Mouse (Mus musculus) hindbrain, embryonic 10.5 days (tissue): ENCODE measurements at regions not wholly inside any gene's neighbourhood (a gene's known extent, or its start where the extent isn't known, plus 50 kb on each side); places are given as distances from the start of the nearest gene placed in this dataset.
A peak's percentile ranks its signal among the peaks of the same experiment; 100 is the strongest.

Experiments used
- DNase-seq: peaks from one replicate; pipeline ENCODE4 v3.0.0-alpha.2; 2017; ENCODE audit warnings: low spot score
- H3K27ac ChIP-seq: fragments of 300-500 bp; sonication (generic); 2 replicates; pipeline ENCODE4 v1.5.1; 2016; ENCODE audit warnings: mild to moderate bottlenecking, moderate library complexity
- H3K27me3 ChIP-seq: fragments of 300-500 bp; sonication (generic); 2 replicates; pipeline ENCODE4 v1.6.1; 2016; ENCODE audit warnings: mild to moderate bottlenecking; ENCODE audit not compliant: poor library complexity, insufficient read depth, severe bottlenecking
- H3K36me3 ChIP-seq: fragments of 300-500 bp; sonication (generic); 2 replicates; pipeline ENCODE4 v1.6.1; 2016; ENCODE audit warnings: mild to moderate bottlenecking, moderate library complexity
- H3K4me1 ChIP-seq: fragments of 300-500 bp; sonication (generic); replicated peaks from 2 replicates; pipeline ENCODE4 v1.6.1; 2016; ENCODE audit warnings: mild to moderate bottlenecking
- H3K4me3 ChIP-seq: fragments of 300-500 bp; sonication (generic); 2 replicates; pipeline ENCODE4 v1.5.1; 2016; ENCODE audit warnings: mild to moderate bottlenecking, moderate library complexity
- H3K9me3 ChIP-seq: fragments of 300-500 bp; sonication (generic); 2 replicates; pipeline ENCODE4 v1.6.1; 2016; ENCODE audit warnings: mild to moderate bottlenecking, moderate library complexity
- WGBS: fragments of 180-500 bp; shearing (Covaris S2); methylation state at CpG from one replicate; pipeline ENCODE4 v1.1.7; 2016; 5-methylcytosine and 5-hydroxymethylcytosine counted together

DNA sequence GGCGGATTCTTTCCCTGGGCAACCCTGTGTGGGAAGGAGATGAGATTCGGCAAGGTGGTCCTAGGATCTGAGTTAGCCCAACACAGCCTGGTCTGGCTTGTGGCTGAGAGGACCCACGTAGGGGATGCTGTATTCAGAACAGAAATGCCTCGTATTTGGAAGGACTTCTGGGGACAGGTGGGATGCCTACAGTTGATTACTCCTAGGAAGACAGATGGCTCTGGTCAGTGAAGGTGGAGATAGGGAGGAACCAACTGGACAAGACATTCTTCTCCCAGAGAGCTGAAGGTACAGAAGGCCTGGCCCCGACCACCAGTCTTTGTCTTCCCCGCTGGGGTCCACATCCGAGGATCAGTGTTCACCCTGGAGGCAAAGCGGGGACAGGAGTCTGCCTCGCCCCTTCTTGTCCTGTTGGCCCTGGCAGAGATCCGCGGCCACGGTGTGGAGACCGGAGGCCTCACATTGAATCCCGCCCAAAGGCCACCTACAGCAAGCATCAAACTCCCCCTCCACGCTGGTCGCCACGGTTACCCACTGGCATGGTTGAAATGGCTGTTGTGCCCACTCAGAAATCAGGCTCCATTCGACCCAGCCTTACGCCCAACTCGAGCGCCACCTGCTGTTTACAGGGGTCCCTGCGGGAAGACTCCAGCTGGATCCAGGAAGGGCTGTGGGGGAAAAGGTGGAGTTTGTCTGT lies 182.4 kb downstream of the Cdc5l start:
- Histone ChIP-seq H3K4me1 (peaks cover 18% of the 10 kb centered on the region), H3K27ac (peak overlapping the region; percentile 73), H3K36me3 (no peaks in the 10 kb centered on the region), H3K9me3 (no peaks in the 10 kb centered on the region), H3K27me3 (peaks cover 2% of the 10 kb centered on the region; the same call in 1 of the 2 replicates), H3K4me3 (peak overlapping the region; percentile 42)
- 25% methylated on average over 22 of the region's 22 CpGs for WGBS
- peak; percentile 86 for DNase-seq

DNA sequence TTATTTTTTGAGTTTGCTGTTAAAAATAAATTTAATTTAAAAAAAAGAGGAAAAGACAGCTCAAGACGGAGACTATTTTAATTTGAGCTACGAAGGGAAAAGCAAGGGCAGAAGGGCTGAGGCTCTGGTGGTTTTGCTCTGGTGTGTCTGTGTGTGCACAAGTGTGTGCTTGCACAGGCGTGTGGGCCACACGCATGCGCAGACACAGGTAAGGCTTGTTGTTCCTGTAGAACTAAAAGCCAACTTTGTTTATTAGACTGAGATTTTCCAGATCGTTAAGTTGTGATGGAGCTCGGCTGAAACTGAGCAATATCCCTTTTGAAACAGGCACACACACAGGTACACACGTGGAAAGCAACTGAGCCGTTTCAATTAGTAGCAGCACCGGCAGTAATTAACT lies 183.1 kb downstream of the Cdc5l start:
- H3K9me3 ChIP-seq: no peaks in the 10 kb centered on the region
- WGBS: 82% methylated on average over 10 of the region's 10 CpGs
- no peak overlapping the region for H3K27ac ChIP-seq
- no peak overlapping the region for H3K4me3 ChIP-seq
- H3K27me3 ChIP-seq: peaks cover 6% of the 10 kb centered on the region; the same call in 1 of the 2 replicates
- H3K4me1 ChIP-seq: peaks cover 18% of the 10 kb centered on the region
- no peaks in the 10 kb centered on the region for H3K36me3 ChIP-seq
- DNase-seq: no peak

DNA sequence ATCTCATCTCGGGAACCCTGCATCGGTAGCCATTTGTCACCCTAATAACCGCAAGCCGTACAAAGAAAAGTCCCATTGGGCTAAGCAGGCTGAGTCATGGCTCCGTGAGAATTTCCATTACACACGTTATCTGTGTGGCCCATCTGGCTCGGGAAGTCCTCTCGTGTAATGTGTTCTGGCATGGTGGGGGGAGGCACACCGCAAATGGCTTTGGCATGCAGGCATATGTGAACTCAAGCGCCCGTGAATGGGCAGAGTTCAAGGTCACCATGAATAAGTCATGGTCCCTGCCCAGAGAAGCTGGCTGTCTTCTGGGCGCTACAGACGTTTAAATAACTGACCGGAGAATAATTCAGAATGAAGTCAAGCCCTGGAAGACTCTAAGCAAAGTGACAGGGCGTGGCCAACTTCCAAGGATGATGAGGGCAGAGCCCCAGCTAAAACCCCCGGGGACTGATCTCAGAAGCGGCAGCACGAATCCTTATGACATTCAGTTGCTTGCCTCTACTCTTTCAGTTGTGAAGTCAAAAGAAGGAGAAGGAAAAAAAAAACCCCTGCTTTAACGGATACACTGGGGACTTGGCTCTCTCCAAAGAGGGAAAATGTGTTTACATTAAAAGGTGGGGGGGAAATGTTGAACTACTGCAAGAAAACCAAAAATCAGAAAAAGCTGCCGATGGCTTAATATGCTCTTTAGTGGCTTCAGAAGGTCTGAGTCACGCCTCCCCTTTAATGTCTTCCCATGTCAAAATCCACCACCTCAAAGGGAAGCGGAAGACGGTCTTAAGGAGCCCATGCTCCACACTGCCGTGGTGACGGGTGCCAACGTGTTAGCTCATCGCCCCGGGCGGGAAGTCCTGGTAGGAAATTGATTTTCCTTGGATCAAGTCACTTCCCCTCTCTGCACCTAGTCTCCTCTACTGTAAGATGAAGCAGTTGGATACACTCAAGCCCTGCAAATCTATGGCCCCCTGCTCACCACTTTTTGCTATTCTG lies 186.1 kb downstream of the Cdc5l start:
- DNase-seq: no peak
- 79% methylated on average over 29 of the region's 29 CpGs for WGBS
- H3K4me1 ChIP-seq: peaks cover 31% of the 10 kb centered on the region

DNA sequence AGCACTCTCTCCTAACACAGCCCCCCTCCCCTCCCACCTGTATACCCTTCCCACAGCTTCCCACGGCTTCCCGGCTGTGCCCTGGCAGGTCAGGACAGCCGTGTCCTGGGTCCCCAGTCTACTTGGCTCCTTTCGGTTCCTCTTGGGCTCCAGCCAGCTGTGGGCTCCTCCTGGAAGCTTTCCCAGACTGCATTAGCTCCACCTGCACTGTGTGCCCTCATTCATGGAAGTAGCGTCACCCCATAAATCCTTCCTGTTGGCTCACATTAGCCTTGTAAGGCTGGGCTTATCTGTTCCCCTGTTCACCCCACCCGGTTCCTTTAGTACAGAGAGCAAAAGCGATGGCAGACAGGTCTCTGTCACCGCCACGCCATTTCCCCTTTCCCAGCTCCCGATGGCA lies 188.7 kb downstream of the Cdc5l start:
- WGBS: 84% methylated on average over 10 of the region's 10 CpGs
- Histone ChIP-seq H3K4me3 (no peak overlapping the region), H3K4me1 (peaks cover 22% of the 10 kb centered on the region; the same call in 1 of the 2 replicates), H3K27me3 (peaks cover 6% of the 10 kb centered on the region; the same call in 1 of the 2 replicates), H3K27ac (no peak overlapping the region), H3K9me3 (no peaks in the 10 kb centered on the region), H3K36me3 (no peaks in the 10 kb centered on the region)
- DNase-seq: no peak

More for the DNA sequence above, 186.1 kb downstream of the Cdc5l start:
- peaks cover 6% of the 10 kb centered on the region; the same call in 1 of the 2 replicates for H3K27me3 ChIP-seq
- H3K36me3 ChIP-seq: no peaks in the 10 kb centered on the region
- H3K4me3 ChIP-seq: no peak overlapping the region
- no peaks in the 10 kb centered on the region for H3K9me3 ChIP-seq
- no peak overlapping the region for H3K27ac ChIP-seq

DNA sequence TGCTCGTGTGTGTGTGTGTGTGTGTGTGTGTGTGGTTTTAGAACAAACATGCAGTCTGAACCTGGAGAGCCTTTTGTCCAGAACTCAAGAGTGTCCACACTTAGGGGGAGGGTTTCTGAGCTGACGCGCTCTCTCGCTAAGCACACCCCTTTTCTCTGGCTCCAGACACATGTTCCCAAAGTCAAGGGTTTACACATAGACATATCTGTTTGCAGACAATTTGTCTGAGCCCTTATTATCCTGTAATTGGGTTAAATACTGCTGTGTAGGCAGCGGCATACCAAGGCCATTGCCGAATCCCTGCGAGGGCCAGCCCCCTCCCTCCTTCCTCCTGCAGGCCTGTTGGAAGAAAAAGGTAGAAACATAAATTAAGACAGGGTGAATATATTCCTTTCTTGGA lies 190.4 kb downstream of the Cdc5l start:
- peaks cover 7% of the 10 kb centered on the region; the same call in 1 of the 2 replicates for H3K27me3 ChIP-seq
- no peak overlapping the region for H3K27ac ChIP-seq
- no peak overlapping the region for H3K4me3 ChIP-seq
- 85% methylated on average over 7 of the region's 7 CpGs for WGBS
- H3K4me1 ChIP-seq: peaks cover 22% of the 10 kb centered on the region
- DNase-seq: no peak
- no peaks in the 10 kb centered on the region for H3K9me3 ChIP-seq
- H3K36me3 ChIP-seq: no peaks in the 10 kb centered on the region

DNA sequence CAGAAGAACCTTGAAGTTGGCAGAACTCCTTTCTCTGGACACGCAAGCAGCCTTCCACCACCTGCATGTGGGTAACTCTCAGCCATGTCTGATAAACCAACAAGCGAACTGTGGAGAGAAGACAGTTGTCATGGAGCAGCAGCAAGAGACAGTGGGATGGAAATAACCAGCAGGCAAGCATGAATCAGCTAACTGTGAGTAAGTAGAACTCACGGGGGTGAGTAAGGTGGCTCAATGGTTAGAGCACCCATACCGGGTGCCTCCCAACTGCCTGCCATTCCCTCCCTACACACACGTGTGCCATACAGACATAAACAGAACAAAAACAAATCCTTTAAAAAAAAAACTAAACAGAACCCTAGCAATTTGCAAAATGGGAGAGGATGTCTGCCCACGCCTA lies 191.5 kb downstream of the Cdc5l start:
- no peak for DNase-seq
- Histone ChIP-seq H3K27ac (no peak overlapping the region), H3K27me3 (peaks cover 7% of the 10 kb centered on the region; the same call in 1 of the 2 replicates), H3K4me3 (no peak overlapping the region), H3K36me3 (no peaks in the 10 kb centered on the region), H3K9me3 (peaks cover 3% of the 10 kb centered on the region), H3K4me1 (peaks cover 17% of the 10 kb centered on the region)
- 95% methylated on average over 6 of the region's 6 CpGs for WGBS

DNA sequence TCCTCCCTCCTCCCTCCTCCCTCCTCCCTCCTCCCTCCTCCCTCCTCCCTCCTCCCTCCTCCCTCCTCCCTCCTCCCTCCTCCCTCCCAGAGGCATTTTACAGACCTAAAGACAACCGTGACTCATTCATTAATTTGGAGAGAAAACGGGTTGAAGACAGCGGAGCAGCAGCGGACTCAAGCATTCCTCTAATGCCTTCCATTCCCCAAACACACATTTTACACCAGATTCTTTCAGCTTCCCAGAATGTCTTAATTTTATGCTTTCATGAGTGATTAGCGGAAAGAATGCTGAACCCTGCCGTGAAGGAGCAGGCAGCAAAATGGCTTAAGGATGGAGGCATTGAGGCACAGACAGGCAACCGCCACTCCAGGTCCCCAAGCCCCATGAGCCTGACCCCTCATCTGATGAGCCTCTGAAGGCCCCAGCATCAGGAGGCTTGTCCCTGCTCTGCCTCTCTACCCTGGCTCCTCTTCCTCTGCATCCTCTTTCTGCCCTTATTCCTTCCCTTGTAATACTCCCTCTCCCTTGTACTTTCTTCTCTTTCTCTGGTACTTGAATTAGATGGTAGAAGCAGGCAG lies 192.5 kb downstream of the Cdc5l start:
- WGBS: 27% methylated on average over 7 of the region's 7 CpGs
- peaks cover 7% of the 10 kb centered on the region for H3K9me3 ChIP-seq
- H3K27me3 ChIP-seq: peaks cover 5% of the 10 kb centered on the region; the same call in 1 of the 2 replicates
- no peaks in the 10 kb centered on the region for H3K36me3 ChIP-seq
- DNase-seq: no peak
- H3K4me1 ChIP-seq: peaks cover 16% of the 10 kb centered on the region; the same call in 1 of the 2 replicates
- no peak overlapping the region for H3K4me3 ChIP-seq
- no peak overlapping the region for H3K27ac ChIP-seq

DNA sequence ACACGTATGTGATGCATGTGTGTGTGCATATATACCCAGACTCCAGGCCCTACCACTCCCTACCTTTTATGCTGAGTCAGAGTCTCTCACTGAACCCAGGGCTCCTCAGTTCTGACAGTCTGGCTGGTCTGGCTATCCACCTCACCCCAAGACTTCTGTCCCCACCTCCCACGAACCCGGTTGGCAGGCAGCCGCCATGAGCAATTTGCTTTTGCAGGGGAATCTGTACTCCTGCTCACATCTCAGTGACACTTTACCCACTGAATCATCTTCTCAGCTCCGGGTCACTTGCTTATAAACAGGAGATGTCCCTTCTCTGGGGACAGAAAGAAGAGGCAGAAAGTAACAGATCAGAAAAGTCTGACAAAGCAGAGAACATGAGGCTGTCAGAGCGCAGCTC lies 193.0 kb downstream of the Cdc5l start:
- Histone ChIP-seq H3K4me1 (peaks cover 16% of the 10 kb centered on the region; the same call in 1 of the 2 replicates), H3K36me3 (no peaks in the 10 kb centered on the region), H3K27ac (no peak overlapping the region), H3K27me3 (peaks cover 3% of the 10 kb centered on the region; the same call in 1 of the 2 replicates), H3K9me3 (peaks cover 7% of the 10 kb centered on the region), H3K4me3 (no peak overlapping the region)
- 74% methylated on average over 6 of the region's 6 CpGs for WGBS
- no peak for DNase-seq

DNA sequence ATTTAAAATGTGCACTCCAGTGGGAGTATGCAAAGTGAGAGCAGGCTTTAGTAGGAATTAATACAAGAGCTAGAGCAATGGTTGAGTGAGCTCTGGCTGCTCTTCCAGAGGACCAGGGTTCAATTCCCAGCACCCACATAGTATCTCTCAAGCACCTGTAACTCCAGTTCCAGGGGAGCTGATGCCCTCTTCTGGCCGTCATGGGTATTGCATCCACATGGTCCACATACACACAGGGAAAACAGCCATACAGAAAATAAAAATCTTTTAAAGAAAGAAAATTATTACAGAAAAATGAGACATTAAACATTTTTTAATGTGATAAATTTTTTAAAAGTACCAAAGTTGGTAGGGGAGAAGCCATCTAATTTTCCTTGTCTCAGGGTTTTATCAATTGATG lies 196.3 kb downstream of the Cdc5l start:
- no peak for DNase-seq
- Histone ChIP-seq H3K36me3 (no peaks in the 10 kb centered on the region), H3K4me1 (peaks cover 15% of the 10 kb centered on the region), H3K4me3 (no peak overlapping the region), H3K27ac (no peak overlapping the region), H3K27me3 (peaks cover 3% of the 10 kb centered on the region; the same call in 1 of the 2 replicates), H3K9me3 (peaks cover 7% of the 10 kb centered on the region)
- 74% methylated on average over 1 of the region's 1 CpGs for WGBS

DNA sequence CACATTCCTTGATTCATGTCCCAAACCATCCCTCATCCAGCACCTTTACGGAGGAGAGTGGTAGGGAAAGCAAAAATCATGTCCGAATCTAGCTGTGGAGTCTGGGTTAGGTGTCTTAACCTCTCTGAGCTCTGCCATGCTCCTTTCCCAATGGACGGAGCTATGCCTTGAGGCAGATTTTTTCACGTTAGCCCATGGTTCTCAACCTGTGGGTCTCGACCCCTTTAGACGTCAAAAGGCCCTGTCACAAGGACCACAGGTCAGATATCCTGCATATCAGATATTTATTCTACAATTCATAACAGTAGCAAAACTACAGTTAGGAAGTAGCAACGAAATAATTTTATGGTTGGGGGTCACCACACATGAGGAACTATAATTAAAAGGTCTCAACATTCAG lies 198.1 kb downstream of the Cdc5l start:
- peaks cover 7% of the 10 kb centered on the region for H3K9me3 ChIP-seq
- WGBS: 88% methylated on average over 7 of the region's 7 CpGs
- DNase-seq: no peak
- no peak overlapping the region for H3K4me3 ChIP-seq
- peaks cover 21% of the 10 kb centered on the region for H3K4me1 ChIP-seq
- peaks cover 3% of the 10 kb centered on the region; the same call in 1 of the 2 replicates for H3K27me3 ChIP-seq
- no peak overlapping the region for H3K27ac ChIP-seq
- no peaks in the 10 kb centered on the region for H3K36me3 ChIP-seq

DNA sequence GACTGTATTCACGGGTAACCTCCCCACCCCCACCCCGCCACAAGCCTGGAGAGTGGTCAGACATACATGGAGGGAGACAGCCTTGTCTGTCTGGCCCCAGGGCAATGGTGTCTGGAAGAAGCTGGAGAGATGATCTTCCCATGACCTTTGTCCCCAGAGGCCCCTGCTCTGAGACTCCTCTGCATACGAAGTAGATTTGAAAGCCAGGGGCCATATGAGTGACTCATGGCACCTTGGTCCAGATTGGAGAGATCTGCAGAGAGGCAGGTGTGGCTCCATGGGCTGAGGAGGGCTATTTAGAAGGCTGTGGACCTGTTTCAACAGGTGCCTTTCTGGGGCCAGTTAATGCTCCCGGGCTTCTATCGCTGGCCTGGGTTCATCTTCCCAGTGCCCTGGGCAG lies 200.7 kb downstream of the Cdc5l start:
- H3K36me3 ChIP-seq: no peaks in the 10 kb centered on the region
- peaks cover 40% of the 10 kb centered on the region for H3K4me1 ChIP-seq
- H3K9me3 ChIP-seq: peaks cover 7% of the 10 kb centered on the region
- no peak for DNase-seq
- H3K27ac ChIP-seq: no peak overlapping the region
- H3K27me3 ChIP-seq: no peaks in the 10 kb centered on the region; the same call in 1 of the 2 replicates
- H3K4me3 ChIP-seq: no peak overlapping the region
- 61% methylated on average over 5 of the region's 5 CpGs for WGBS

DNA sequence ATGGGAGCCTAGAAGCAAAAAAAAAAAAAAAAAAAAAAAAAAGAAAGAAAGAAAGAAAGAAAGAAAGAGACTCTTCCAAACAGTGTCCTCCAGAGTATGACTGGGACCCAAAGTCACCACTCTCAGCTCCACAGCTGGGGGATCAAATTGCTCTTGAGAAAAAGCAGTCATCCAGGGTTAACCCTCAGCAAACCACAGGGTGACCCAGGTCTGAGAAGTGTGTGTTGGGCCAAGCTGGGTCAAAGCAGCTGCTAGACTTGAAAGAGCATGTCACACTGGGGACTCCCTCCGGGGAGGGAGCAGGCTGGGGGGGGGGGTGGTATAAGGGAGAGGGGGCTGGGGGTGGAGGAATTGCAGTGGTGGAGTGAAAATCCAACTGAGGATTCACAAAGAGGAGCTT lies 206.3 kb downstream of the Cdc5l start:
- Histone ChIP-seq H3K27ac (peak overlapping the region; percentile 64), H3K4me1 (peaks cover 58% of the 10 kb centered on the region), H3K27me3 (no peaks in the 10 kb centered on the region), H3K36me3 (no peaks in the 10 kb centered on the region), H3K4me3 (no peak overlapping the region), H3K9me3 (no peaks in the 10 kb centered on the region)
- 13% methylated on average over 1 of the region's 1 CpGs for WGBS
- peak; percentile 31 for DNase-seq
